Mouse (Mus musculus) thymus, adult 18-20 months (tissue): Measurements from ENCODE around the gene Cwf19l1.
"Not testable (repeated sequence)": the region's sequence is repeated elsewhere in the genome, so short reads cannot be mapped to it uniquely, and the experiment has no call there.

ENCODE experiments used
- DNase-seq, 2 experiments: peaks; one replicate each; pipeline ENCODE4 v3.0.0; 2022; ENCODE audit warnings: mixed read lengths in 2 of 2

Gene Cwf19l1

GRCm38 (mm10) chr19:44135072-44135959 lies at the start of gene Cwf19l1:
Gene Cwf19l1, minus strand, starts transcription at chr19:44135876.
- peak; percentile 45 to 75 for DNase-seq

GRCm38 (mm10) chr19:44183968-44184367 lies 48.3 kb upstream of the Cwf19l1 start:
- DNase-seq = no peak

GRCm38 (mm10) chr19:44180502-44180901 lies 44.8 kb upstream of the Cwf19l1 start:
- DNase-seq = no peak

- DNase-seq = no peak
Measured at GRCm38 (mm10) chr19:44176741-44177140, 41.1 kb upstream of the Cwf19l1 start.

- no peak for DNase-seq
Measured at GRCm38 (mm10) chr19:44174835-44175234, 39.2 kb upstream of the Cwf19l1 start.

GRCm38 (mm10) chr19:44161515-44161914 lies 25.8 kb upstream of the Cwf19l1 start:
- DNase-seq = no peak

- no peak for DNase-seq
Measured at GRCm38 (mm10) chr19:44159386-44159785, 23.7 kb upstream of the Cwf19l1 start.

- DNase-seq = no peak
Measured at GRCm38 (mm10) chr19:44157005-44157404, 21.3 kb upstream of the Cwf19l1 start.

GRCm38 (mm10) chr19:44153781-44154180 lies 18.1 kb upstream of the Cwf19l1 start:
- no peak for DNase-seq

GRCm38 (mm10) chr19:44148991-44149390 lies 13.3 kb upstream of the Cwf19l1 start:
- no peak for DNase-seq

GRCm38 (mm10) chr19:44148345-44148744 lies 12.7 kb upstream of the Cwf19l1 start:
- DNase-seq = no peak

GRCm38 (mm10) chr19:44146951-44147350 lies 11.3 kb upstream of the Cwf19l1 start:
- DNase-seq = no peak

- DNase-seq = no peak
Measured at GRCm38 (mm10) chr19:44146568-44146879, 10.8 kb upstream of the Cwf19l1 start.

- DNase-seq = peak; percentile 79 to 81
Measured at GRCm38 (mm10) chr19:44145702-44146567, 10.3 kb upstream of the Cwf19l1 start, which contains the start of gene Bloc1s2. Gene Bloc1s2, minus strand, starts transcription at chr19:44146446.

- DNase-seq = no peak
Measured at GRCm38 (mm10) chr19:44144366-44144765, 8.7 kb upstream of the Cwf19l1 start.

GRCm38 (mm10) chr19:44135960-44136485 lies 347 bp upstream of the Cwf19l1 start:
- DNase-seq = no peak

- no peak for DNase-seq
Measured at GRCm38 (mm10) chr19:44132917-44133316, 2.8 kb downstream of the Cwf19l1 start.

- no peak for DNase-seq
Measured at GRCm38 (mm10) chr19:44128560-44128959, 7.1 kb downstream of the Cwf19l1 start.

GRCm38 (mm10) chr19:44127729-44128497 lies 7.8 kb downstream of the Cwf19l1 start:
- no peak for DNase-seq

- no peak for DNase-seq
Measured at GRCm38 (mm10) chr19:44121137-44121536, 14.5 kb downstream of the Cwf19l1 start.

- not testable (repeated sequence) for DNase-seq
Measured at GRCm38 (mm10) chr19:44120686-44121085, 15.0 kb downstream of the Cwf19l1 start.

- no peak for DNase-seq
Measured at GRCm38 (mm10) chr19:44117793-44118192, 17.9 kb downstream of the Cwf19l1 start.

- DNase-seq = no peak
Measured at GRCm38 (mm10) chr19:44111706-44112105, 24.0 kb downstream of the Cwf19l1 start.
